Mouse (Mus musculus): ENCODE data around the gene Apobr.

DNA sequence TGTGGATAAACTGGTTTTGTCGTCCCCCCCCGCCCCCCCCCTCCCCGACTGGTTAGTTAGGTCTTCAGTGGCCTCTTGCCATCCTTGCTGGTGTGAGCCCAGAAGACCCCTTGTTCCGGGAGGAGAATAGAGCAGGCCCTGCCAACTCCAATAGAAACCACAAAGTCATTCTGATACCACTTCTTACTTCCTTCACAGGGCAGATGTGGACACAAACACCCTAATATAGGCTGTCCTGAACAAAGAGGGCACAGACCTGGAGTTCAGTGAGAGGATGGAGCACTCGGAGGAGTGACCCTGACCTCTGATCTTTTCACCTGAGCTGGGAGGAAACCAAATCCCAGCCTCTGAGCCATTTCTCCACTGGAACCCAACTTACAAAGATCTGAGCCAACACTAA is 17.2 kb downstream of the Apobr start:
- TF ChIP-seq CTCF (IDR thresholded peaks at IDR 0.05; ENCODE audit: borderline replicate concordance, control insufficient read depth, extremely low read depth, insufficient read depth, low read length, poor library complexity) (no peak), POLR2A (IDR thresholded peaks at IDR 0.05; ENCODE audit: control insufficient read depth, extremely low read depth, insufficient read depth, low read length, poor library complexity) (no peak)

All from thymus, adult 2 months (tissue).